Mouse (Mus musculus) hindbrain, embryonic 15.5 days (tissue): ENCODE results near the gene Ubr7. TPM values are rescaled to one million over a fixed set of nuclear protein-coding genes. Genes with fewer than 3 reads are reported as not detected.

Source experiments
- ATAC-seq: fragments of 200-750 bp; cut with Nextera tagmentation; 2 replicates; pipeline ENCODE4 v1.8.0; 2017; ENCODE audit warnings: low read depth, moderate number of reproducible peaks, moderate TSS enrichment; ENCODE audit not compliant: low FRiP score
- H3K27ac ChIP-seq: fragments of 300-500 bp; sonication (generic); replicated peaks from 2 replicates; pipeline ENCODE4 v1.5.1; 2015; ENCODE audit warnings: mild to moderate bottlenecking, inconsistent platforms
- H3K27me3 ChIP-seq: fragments of 300-500 bp; sonication (generic); 2 replicates; pipeline ENCODE4 v1.6.1; 2015; ENCODE audit warnings: control low read depth, inconsistent platforms
- H3K36me3 ChIP-seq: fragments of 300-500 bp; sonication (generic); 2 replicates; pipeline ENCODE4 v1.6.1; 2015; ENCODE audit warnings: control low read depth, inconsistent platforms
- H3K4me1 ChIP-seq: fragments of 300-500 bp; sonication (generic); replicated peaks from 2 replicates; pipeline ENCODE4 v1.6.1; 2015; ENCODE audit warnings: control low read depth, inconsistent platforms
- H3K4me2 ChIP-seq: fragments of 300-500 bp; sonication (generic); 2 replicates; pipeline ENCODE4 v1.6.1; 2015; ENCODE audit warnings: moderate library complexity, mild to moderate bottlenecking, inconsistent platforms
- H3K4me3 ChIP-seq: fragments of 300-500 bp; sonication (generic); 2 replicates; pipeline ENCODE4 v1.5.1; 2015; ENCODE audit warnings: mild to moderate bottlenecking, inconsistent platforms
- H3K9ac ChIP-seq: fragments of 300-500 bp; sonication (generic); 2 replicates; pipeline ENCODE4 v1.6.1; 2015; ENCODE audit warnings: inconsistent platforms
- H3K9me3 ChIP-seq: fragments of 300-500 bp; sonication (generic); 2 replicates; pipeline ENCODE4 v1.6.1; 2016; ENCODE audit warnings: control low read depth, inconsistent platforms
- WGBS: fragments of 180-500 bp; shearing (Covaris S2); methylation state at CpG from one replicate; pipeline ENCODE4 v1.1.7; 2015; 5-methylcytosine and 5-hydroxymethylcytosine counted together
- polyA plus RNA-seq: library from polyadenylated mRNA; unstranded; fragments of >200 nt; fragmentation: Nextera tagmentation; extraction: Ambion mirVana; gene quantifications from 2 replicates; pipeline ENCODE4 v1.2.1, GENCODE M21; 2015

The Ubr7 gene
- polyA plus RNA-seq, 1 experiment from 2014 or later, result 36.3 TPM

DNA sequence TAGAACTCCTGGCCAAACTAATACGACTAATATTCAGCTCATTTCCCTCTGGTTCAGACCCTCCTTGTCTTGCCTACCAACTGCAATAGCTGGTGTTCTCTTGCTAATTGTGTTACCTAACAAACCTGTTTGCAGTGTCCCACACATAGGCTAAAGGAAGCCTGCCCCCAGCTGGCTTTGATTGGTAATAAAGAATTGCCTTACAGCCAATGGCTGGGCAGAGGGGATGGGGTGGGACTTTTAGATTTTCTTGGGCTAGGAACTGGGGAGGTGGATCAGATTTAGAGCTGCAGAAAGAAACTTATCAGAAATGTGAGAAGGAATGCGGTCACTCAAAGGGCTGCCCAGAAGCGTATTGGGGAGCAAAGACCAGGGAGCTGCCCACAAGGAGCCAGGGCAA is 21.7 kb downstream of the Ubr7 start:
- H3K4me1 ChIP-seq, result no peaks in the 10 kb centered on the region
- WGBS, result 52% methylated on average over 3 of the region's 3 CpGs
- H3K4me2 ChIP-seq, result no peak overlapping the region
- H3K27me3 ChIP-seq, result no peaks in the 10 kb centered on the region
- ATAC-seq, result peak; percentile 19; the same call in 1 of the 2 replicates
- H3K9ac ChIP-seq, result no peak overlapping the region
- no peak overlapping the region for H3K4me3 ChIP-seq
- no peak overlapping the region for H3K27ac ChIP-seq
- peaks cover 43% of the 10 kb centered on the region for H3K36me3 ChIP-seq
- no peaks in the 10 kb centered on the region for H3K9me3 ChIP-seq

GRCm38 (mm10) chr12:102782841-102783240 is 25.1 kb downstream of the Ubr7 start:
- H3K4me3 ChIP-seq, result no peak overlapping the region
- no peaks in the 10 kb centered on the region for H3K9me3 ChIP-seq
- no peak overlapping the region for H3K27ac ChIP-seq
- no peak overlapping the region for H3K9ac ChIP-seq
- WGBS, result 90% methylated on average over 5 of the region's 5 CpGs
- no peak for ATAC-seq
- H3K4me2 ChIP-seq, result no peak overlapping the region
- H3K36me3 ChIP-seq, result peaks cover 47% of the 10 kb centered on the region
- H3K27me3 ChIP-seq, result no peaks in the 10 kb centered on the region
- H3K4me1 ChIP-seq, result no peaks in the 10 kb centered on the region

DNA sequence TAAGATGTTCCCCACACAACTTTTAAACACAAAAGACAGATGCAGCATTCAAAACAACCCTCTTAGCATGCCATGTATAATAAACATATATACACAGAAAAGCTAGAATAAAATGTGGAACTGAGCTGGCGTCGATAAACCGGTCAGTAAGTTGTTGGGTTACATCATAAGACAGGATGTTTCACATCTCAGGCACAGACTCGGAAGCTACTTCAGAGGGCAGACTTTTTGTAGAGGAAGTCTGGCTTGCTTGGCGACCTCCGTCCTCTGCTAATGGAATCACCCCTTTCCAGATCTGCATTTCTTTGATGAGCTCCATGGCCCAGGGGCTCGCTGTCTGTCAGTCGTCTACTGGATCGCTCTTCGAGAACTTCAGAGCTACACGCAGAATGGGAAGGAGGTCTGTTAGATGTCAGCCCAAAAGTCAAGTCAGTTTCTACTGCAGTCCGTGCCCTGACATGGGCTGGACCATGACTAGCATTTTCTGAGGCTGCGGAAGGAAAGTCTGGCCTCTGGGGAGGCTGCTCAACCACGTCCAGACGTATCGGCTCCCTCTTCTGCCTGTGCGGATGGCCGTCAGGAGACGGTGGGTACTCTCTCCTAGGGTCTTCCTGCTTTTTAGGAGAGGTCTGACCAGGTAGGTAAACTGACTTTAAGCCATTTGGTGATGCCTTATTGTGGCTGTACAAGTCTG is 27.3 kb downstream of the Ubr7 start:
- no peaks in the 10 kb centered on the region for H3K9me3 ChIP-seq
- H3K4me2 ChIP-seq, result no peak overlapping the region
- no peak for ATAC-seq
- no peaks in the 10 kb centered on the region for H3K27me3 ChIP-seq
- no peaks in the 10 kb centered on the region for H3K4me1 ChIP-seq
- 91% methylated on average over 19 of the region's 19 CpGs for WGBS
- H3K4me3 ChIP-seq, result no peak overlapping the region
- no peak overlapping the region for H3K27ac ChIP-seq
- peaks cover 55% of the 10 kb centered on the region for H3K36me3 ChIP-seq
- no peak overlapping the region for H3K9ac ChIP-seq

GRCm38 (mm10) chr12:102785593-102785985 is 27.8 kb downstream of the Ubr7 start:
- Histone ChIP-seq H3K9me3 (no peaks in the 10 kb centered on the region), H3K27me3 (no peaks in the 10 kb centered on the region), H3K4me3 (no peak overlapping the region), H3K27ac (no peak overlapping the region), H3K36me3 (peaks cover 61% of the 10 kb centered on the region), H3K4me1 (no peaks in the 10 kb centered on the region), H3K4me2 (no peak overlapping the region), H3K9ac (no peak overlapping the region)
- 65% methylated on average over 5 of the region's 5 CpGs for WGBS
- ATAC-seq, result no peak

GRCm38 (mm10) chr12:102787927-102788326 is 30.2 kb downstream of the Ubr7 start:
- WGBS, result 94% methylated on average over 7 of the region's 7 CpGs
- Histone ChIP-seq H3K4me1 (no peaks in the 10 kb centered on the region), H3K9me3 (no peaks in the 10 kb centered on the region), H3K4me2 (no peak overlapping the region), H3K9ac (no peak overlapping the region), H3K27ac (no peak overlapping the region), H3K27me3 (no peaks in the 10 kb centered on the region), H3K4me3 (no peak overlapping the region), H3K36me3 (peaks cover 62% of the 10 kb centered on the region)
- no peak for ATAC-seq

DNA sequence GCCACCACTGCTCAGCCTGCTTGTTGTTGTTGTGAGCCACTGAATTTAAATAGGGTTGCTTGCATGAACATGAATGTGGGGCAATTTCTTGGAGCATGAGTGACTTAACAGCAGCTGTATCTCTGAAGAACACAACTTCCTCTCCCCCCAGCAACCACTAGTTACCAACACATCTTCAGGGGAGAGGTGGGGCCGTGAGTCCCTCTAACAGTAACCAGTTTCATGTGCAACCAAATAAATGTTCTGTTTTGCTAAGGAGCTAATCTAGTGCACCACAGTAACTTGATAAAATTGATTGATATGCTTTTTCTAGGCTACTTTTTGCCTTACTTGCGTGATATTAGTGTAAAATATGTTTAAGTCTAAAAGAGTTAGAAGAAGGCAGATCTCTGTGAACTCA is 41.8 kb downstream of the Ubr7 start:
- H3K4me3 ChIP-seq, result no peak overlapping the region
- no peak overlapping the region for H3K9ac ChIP-seq
- no peaks in the 10 kb centered on the region for H3K27me3 ChIP-seq
- peaks cover 8% of the 10 kb centered on the region for H3K36me3 ChIP-seq
- no peak for ATAC-seq
- no peak overlapping the region for H3K27ac ChIP-seq
- H3K4me2 ChIP-seq, result no peak overlapping the region
- H3K4me1 ChIP-seq, result no peaks in the 10 kb centered on the region
- 96% methylated on average over 2 of the region's 2 CpGs for WGBS
- no peaks in the 10 kb centered on the region for H3K9me3 ChIP-seq

GRCm38 (mm10) chr12:102814858-102815257 is 57.1 kb downstream of the Ubr7 start:
- H3K4me3 ChIP-seq, result no peak overlapping the region
- no peaks in the 10 kb centered on the region for H3K27me3 ChIP-seq
- no peaks in the 10 kb centered on the region for H3K9me3 ChIP-seq
- 81% methylated on average over 1 of the region's 1 CpGs for WGBS
- peaks cover 9% of the 10 kb centered on the region for H3K36me3 ChIP-seq
- ATAC-seq, result no peak
- no peak overlapping the region for H3K4me2 ChIP-seq
- H3K9ac ChIP-seq, result no peak overlapping the region
- H3K27ac ChIP-seq, result no peak overlapping the region
- no peaks in the 10 kb centered on the region for H3K4me1 ChIP-seq

- ATAC-seq, result no peak
- no peaks in the 10 kb centered on the region for H3K36me3 ChIP-seq
- 94% methylated on average over 1 of the region's 1 CpGs for WGBS
- no peaks in the 10 kb centered on the region for H3K27me3 ChIP-seq
- H3K4me3 ChIP-seq, result no peak overlapping the region
- no peak overlapping the region for H3K9ac ChIP-seq
- no peaks in the 10 kb centered on the region for H3K4me1 ChIP-seq
- H3K9me3 ChIP-seq, result no peaks in the 10 kb centered on the region
- no peak overlapping the region for H3K4me2 ChIP-seq
- no peak overlapping the region for H3K27ac ChIP-seq
These were observed 68.6 kb downstream of the Ubr7 start for GRCm38 (mm10) chr12:102826399-102826798.

DNA sequence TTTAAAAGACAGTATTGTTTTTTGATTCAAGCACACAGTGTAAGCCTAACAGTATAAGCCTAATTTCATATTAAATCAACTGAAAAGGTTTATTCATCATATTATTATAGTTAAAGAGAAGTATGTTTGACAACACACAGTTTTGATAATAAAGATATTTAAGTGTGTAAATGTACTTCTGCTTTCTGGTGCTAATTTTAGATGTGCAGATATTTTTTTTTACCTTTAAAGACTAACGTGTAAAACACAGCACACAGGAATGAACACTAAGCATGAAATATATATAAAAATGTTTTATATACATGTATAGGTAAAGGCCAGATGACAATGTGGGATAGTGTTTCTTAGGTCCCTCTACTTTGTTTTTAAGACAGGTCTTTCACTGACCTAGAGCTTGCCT is 69.4 kb downstream of the Ubr7 start:
- Histone ChIP-seq H3K27ac (no peak overlapping the region), H3K9me3 (no peaks in the 10 kb centered on the region), H3K36me3 (no peaks in the 10 kb centered on the region), H3K4me1 (no peaks in the 10 kb centered on the region), H3K4me2 (no peak overlapping the region), H3K9ac (no peak overlapping the region), H3K4me3 (no peak overlapping the region), H3K27me3 (no peaks in the 10 kb centered on the region)
- 97% methylated on average over 1 of the region's 1 CpGs for WGBS
- ATAC-seq, result no peak

Other genes with a start within 250 kb of the Ubr7 start
- 157 and 166 TPM in 2 replicates for gene Chga, start 203.0 kb upstream of the Ubr7 start, polyA plus RNA-seq
- 35.1 and 38.7 TPM in 2 replicates for gene Itpk1, start 53.0 kb upstream of the Ubr7 start, polyA plus RNA-seq
- 63.3 and 68.4 TPM in 2 replicates for gene Moap1, start 14.3 kb upstream of the Ubr7 start, polyA plus RNA-seq
- gene Tmem251, start 14.2 kb upstream of the Ubr7 start, polyA plus RNA-seq, result 10.4 and 11.3 TPM in 2 replicates
- gene Gm28051, start 202 bp upstream of the Ubr7 start, polyA plus RNA-seq, result not detected in 2 replicates
- gene Gon7, start 164 bp upstream of the Ubr7 start, polyA plus RNA-seq, result 42.8 and 45.0 TPM in 2 replicates
- 44.5 and 46.7 TPM in 2 replicates for gene Gm20604, start 705 bp downstream of the Ubr7 start, polyA plus RNA-seq
- gene Btbd7, start 120.5 kb downstream of the Ubr7 start, polyA plus RNA-seq, result 11.8 and 12.7 TPM in 2 replicates
- not detected in 2 replicates for gene Cox8c, start 141.3 kb downstream of the Ubr7 start, polyA plus RNA-seq
- gene Unc79, start 190.9 kb downstream of the Ubr7 start, polyA plus RNA-seq, result 6.9 and 7.5 TPM in 2 replicates